Mouse (Mus musculus): ENCODE results near the gene Golim4.

Gene Golim4

DNA sequence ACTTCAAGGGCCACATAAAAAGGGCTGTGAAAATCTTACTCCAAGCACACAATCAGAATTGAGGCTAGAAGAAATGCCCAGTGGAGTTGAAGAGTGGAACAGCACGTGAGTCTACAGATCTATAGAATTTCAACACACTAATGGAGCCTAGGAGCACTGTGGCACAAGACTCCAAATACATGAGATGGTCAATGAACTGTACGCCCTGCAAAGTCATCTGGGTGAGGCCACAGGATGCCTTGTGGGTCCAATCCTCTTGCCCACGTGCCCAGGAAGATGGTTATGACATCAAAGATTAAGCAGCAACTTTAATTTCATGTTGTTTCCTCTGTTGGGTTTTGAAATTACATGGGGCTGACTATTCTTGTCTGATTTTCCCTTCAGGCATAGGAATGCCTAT lies 30.4 kb downstream of the Golim4 start:
- no peak for DNase-seq (ENCODE audit: low spot score in 2 of 2)

DNA sequence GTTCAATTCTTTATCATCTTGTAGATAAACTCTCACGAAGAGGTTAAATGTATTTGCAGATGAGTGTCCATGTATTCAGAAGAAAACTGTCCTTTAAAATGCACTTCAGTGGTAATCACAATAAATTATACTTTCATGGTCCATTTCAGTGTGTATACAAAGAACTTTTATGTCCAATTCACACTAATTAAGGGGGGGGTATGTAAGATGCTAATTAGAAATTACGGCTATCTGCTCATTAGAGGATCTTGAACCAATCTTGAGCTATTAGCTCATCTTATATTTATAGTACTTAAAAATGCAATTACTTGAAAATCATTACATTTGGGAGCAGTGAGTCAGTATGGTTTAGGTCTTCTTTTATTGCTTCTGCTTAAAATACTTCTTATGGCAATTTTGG lies 31.6 kb downstream of the Golim4 start:
- no peak for DNase-seq (ENCODE audit: low spot score in 2 of 2)

DNA sequence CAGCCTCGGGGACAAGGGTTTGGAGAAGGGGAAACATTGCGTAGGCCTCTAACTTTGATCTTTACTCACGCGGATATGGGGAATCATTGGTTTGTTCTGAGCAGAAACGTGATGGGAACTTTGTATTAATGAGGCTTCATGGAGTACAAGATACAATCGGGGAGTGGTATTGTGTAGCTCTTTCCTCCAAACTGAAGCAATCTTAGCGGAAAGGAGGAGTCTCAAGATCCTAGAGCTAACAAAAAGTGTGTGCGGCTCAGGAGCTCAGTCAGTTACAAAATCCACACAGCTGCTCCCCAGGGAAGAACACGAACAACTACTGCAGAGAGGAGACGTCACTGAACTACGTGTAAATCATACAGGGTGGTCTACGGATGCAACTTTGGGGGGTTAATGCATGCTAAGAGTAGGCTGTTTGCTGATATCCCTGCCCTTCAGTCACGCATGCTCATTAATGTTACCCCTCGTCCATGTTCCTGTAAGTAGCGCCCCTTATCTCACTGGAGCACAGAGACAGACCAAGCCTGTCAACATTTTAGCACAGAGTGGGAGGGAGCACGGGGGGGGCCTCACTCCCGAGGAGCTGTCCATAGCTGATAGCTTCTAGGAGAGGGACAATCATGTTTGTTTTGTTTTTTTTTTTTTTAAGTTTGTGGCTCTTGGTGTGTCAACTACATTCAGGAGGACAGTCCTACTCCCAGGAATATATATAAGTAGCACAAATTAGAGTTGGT lies 38.8 kb downstream of the Golim4 start:
- no peak for DNase-seq (ENCODE audit: low spot score in 2 of 2)

DNA sequence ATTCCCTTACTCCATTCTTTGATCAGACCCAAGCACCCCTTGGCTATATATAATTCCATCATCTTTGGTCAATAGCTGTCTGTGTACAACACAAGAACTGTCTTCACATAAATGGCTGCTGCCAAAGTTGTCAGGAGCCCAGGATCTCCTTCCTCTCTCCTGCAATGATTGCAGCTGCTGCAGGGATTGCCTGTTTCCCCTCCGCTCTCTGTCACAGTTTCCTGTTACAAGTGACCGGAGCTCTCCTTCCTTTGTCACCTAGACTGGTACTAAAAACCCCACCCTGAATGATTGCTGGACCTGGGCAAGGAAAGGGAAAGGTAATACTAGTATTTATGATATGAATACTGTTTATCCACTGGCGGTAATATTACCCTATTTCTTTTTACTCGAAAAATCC lies 44.0 kb downstream of the Golim4 start:
- DNase-seq (ENCODE audit: low spot score in 2 of 2) = no peak

DNA sequence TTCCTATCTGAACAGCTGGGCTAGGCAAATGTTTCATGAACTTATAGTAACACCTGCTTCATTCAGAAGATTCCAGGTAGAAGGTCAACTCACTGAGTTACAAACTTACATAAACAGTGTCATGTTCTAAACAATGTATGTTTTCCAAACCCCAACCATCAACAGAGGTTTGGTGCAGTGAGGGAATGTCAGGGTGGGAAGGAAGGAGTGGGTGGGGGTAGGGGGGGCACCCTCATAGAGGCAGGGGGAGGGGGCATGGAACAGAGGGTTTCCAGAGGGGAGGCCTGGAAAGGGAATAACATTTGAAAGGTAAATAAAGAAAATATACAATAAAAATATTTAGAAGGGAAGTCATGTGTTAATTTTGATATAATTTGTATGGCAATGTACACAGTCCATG lies 46.0 kb downstream of the Golim4 start:
- DNase-seq (ENCODE audit: low spot score in 2 of 2) = no peak

DNA sequence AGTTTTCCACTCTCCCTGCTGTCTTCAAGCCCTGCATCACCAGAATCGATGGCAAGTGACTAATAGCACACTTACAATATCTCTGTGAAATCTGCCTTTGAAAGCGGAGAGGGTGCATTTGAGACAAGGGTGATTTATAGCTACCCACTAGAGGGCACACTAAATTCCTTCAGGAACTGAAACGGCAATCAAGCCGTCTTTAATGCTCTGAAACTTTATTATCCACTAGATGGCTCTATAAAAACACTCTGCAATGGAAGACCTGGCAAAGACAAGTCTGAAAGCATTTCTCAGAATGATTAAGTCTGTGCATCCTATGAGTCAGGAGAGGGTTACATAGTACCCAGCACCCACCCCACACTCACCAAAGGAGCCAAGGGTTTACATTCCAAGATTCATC lies 46.5 kb downstream of the Golim4 start:
- peak in 1 of 2 experiments; percentile 29 for DNase-seq (ENCODE audit: low spot score in 2 of 2)

DNA sequence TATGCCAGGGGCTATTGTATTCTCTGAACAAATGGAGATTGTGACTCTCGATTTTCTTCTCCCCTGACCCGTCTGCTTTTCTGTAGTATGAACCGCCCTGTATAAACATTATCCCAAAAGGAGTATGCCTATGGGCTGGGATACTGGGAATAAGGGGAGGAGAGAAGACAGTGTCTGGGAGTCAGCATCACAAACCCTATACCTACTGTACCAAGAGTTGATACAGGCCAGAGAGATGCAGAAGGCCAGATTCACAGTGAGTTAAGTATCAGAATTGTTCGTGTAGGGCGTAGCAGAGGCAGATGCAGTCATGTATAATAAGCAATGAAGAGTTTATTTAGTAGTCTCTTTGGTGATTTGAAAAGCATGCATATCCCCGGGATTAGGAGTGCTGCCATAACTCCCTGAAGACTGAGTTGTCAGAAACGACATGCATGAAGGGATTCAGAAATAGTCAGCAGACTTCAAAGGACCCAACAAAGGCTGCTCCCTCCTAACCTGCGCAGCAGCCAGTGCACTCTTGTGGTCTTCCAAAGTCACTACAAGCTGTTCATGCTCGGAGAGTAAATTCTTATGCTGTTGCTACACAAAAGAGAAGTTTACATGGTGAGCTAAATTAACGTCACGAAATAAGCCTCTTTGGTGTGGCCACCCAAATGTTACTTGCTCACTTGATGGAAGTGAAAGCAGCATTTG lies 54.7 kb downstream of the Golim4 start:
- DNase-seq (ENCODE audit: low spot score in 2 of 2) = no peak

DNA sequence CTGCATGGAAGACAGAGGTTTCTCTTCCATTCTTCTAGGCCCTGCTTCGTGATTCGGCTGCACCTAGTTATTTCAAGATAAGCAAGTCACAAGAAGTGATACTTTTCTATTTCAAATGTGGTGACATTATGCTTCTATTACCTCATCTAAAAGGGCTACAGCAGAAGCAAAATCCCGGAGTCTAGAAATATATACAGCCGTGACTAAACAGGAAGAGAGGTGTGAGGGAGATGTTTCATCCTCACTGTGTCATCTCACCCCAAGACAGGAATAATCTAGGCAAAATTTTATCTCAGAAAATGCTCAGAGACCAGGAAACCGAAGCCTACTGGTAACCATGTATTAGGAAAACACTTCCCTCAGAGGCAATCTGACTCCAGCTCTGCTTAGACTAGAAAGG lies 61.7 kb downstream of the Golim4 start:
- DNase-seq (ENCODE audit: low spot score in 2 of 2) = no peak

DNA sequence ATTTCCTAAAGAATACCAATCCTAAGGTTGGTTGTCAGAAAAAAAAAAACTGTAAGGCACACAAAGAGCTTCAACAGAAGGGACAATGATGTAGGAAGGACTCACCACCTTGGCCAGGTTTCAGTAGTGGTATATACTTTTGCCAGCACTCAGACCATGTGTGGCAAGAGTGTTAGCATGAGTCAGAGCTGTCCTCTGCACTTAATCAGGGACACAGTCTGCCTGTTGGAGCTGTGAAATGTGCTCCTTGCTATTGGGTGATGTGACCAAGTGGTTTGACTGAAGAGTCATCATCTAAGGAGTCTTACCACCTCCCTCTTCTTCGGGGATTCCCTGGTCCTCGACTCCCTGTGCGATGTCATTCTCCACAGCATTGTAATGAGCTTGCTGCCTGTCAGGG lies 65.2 kb downstream of the Golim4 start:
- no peak for DNase-seq (ENCODE audit: low spot score in 2 of 2)

DNA sequence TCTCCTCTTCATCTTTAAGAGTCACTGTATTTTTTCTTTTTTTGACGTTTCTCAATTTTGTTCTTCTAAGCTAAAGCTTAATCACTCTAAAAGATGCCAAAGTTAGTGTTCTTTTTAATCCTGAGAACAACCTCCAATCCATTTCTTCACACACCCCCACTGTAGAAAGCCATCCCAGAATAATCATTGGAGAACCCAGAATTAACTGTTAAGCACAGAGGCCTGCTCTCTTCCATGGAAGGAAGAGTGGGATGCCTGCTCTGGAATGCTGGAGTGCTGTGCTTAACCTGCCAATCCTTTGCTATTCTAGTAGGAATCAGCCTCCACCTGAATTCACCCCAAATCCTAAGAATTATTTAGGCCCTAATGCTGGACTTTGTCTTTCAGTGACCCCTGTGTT lies 67.4 kb downstream of the Golim4 start:
- DNase-seq (ENCODE audit: low spot score in 2 of 2) = no peak

DNA sequence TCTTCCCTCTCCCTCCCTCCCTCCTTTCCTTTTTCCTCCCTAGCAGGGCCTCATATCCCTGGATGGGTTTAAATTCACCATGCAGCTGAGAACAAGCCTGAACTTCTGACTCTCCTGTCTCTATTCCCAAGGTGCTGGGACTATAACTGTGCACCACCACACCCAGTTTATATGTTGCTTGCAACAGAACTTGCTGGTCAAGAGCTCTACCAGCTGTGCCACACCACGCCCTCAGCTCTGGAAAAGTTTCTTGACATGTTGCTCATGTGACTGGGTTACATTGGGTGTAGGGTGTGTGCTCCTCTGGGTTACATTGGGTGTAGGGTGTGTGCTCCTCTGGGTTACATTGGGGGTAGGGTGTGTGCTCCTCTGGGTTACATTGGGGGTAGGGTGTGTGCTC lies 75.2 kb downstream of the Golim4 start:
- no peak for DNase-seq (ENCODE audit: low spot score in 2 of 2)

DNA sequence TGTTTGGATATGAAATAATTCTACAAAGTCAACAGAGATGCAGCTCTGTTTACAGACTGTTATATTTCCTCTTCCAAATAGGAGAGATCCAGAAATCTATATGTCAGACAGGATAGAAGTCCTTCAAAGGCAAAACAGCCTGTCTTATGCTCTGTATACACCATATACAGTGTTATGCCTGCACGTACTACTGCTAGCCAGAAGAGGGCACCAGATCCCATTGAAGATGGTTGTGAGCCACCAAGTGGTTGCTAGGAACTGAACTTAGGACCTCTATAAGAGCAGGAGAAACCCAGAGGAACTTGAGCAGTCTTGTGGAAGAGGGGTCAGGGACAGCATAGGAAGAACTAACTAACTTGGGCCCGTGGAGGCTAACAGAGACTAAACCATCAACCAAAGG lies 77.5 kb downstream of the Golim4 start:
- DNase-seq (ENCODE audit: low spot score in 2 of 2) = peak in 1 of 2 experiments; percentile 9

DNA sequence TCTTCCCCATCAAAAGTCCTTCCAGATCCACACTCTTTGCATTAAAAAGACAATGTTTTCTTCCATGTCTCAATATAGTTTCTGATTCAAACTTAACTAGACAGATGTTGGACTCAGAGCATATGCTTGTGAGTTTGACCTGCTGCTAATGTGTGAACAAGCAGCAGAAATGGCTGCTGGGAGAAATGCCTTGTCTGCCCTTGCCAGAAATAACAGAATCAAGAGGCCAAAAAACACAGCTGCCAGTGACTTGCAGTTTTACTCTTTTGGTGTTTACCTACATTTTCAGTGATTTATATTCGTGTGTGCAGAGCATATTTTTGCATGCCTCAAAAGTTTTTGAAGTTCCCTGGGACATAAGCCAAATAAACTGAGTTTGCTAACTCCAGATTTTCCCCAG lies 87.9 kb downstream of the Golim4 start:
- no peak for DNase-seq (ENCODE audit: low spot score in 2 of 2)

DNA sequence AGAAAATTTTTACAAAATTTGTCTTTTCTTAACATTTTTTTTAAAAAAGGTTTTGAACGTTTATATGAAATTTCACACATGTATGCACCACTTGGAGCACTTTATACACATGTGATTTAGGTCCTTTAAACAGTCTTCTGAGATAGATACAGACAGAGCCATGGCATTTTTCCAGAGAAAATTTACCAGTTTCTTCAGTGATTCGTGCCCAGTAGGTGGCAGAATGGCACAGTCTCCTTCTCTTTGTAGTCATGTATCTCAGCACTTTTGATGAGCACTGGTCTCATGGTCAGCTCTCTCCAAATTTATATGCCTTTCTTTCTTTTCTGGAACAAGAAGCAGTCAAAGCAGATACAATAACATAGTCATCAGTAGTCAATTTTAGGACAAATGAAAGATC lies 92.5 kb downstream of the Golim4 start:
- no peak for DNase-seq (ENCODE audit: low spot score in 2 of 2)

DNA sequence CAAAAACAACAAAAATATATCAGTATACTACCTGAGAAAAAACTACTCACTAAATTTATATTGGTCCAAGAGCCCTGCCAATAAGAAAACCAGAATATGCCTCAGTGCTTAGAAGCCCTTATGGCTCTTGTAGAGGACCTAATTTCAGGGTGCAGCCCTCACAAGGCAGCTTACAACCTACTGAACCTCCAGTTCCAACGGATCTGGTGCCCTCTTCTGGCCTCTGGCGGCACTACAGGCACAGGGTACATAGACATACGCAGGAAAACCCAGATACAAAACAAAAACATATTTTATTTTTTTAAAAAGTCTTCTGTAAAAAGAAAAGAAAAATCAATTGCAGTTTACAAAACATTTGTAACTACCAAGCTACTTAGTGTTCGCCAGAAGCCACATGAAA lies 95.1 kb downstream of the Golim4 start:
- peak; percentile 52 to 81 for DNase-seq (ENCODE audit: low spot score in 2 of 2)

DNA sequence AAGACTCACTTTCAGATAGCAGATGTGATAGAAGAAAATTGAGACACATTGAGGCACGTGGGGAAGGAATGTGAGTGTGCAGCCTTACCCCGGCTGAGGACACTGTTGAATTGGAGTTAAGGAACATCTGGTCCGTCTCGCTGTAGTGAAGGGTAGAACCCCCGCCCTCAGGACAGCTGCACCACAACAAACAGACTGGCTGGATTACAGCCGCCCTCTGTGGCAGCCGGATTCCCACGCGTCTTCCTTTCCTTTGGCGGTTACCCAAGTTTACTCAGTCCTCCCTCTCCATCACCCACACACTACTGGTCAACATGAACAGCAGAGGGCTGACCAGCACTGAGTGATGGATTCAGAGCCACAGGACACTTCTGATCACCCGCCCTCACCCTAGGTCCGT lies 96.0 kb downstream of the Golim4 start:
- no peak for DNase-seq (ENCODE audit: low spot score in 2 of 2)

DNA sequence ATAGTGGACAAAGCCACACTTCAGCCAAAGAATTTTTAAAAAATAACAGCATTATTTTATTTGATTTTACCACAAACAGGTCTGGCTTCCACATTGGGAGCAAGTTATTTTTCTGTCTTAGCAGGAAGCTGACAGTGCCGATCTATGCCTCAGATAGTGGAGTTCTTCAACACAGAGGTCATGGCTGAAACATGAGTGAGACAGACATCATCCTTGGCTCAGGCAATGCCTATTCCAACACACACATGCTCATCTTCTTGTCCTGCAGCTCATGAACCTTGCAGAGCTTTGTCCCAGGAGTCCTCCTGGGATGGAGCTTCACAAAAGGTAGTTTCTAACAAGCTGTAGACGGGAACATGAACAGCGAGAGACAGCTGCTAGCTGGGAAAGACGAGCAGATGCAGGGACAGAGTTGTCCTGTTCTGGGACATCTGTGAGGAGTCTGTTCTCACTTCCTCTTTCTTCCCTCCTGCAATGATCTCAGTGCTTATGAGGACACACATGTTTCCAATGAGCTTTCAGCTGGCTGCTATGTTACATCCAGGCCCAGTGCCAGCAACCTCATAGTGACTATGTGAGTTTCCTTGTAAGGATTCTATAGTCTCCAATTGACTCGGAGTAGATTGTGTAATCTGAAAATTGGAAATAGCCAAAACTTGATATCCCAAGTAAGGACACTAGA lies 121.3 kb downstream of the Golim4 start:
- no peak for DNase-seq (ENCODE audit: low spot score in 2 of 2)

DNA sequence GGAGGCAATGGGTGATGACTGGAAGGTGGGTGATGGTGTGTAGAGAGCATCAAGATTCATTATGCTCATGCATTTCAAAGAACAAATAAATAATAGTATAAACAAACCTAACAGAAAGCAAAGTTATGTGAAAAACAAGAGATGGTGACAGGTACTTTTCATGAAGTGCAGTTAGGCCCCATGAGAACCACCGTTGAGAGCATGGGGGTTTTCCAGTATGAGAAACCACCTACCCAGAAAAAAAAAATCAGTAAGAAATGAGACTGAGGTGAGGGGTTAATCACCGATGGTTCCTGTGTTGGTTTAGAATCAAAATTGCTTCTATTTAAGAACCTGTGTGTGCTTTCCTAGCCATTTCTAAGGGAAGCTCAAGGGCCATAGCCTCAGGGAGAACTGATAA lies 121.9 kb downstream of the Golim4 start:
- no peak for DNase-seq (ENCODE audit: low spot score in 2 of 2)
